Mouse (Mus musculus) testis, postnatal 10 days (tissue): Measurements from ENCODE around the gene Mrvi1.
A peak's percentile ranks its signal among the peaks of the same experiment; 100 is the strongest.

Experiments
- DNase-seq: peaks from one replicate; pipeline ENCODE4 v3.0.0; 2021; ENCODE audit warnings: low spot score

Mrvi1 gene

GRCm38 (mm10) chr7:110893943-110894610 is 88.2 kb downstream of the Mrvi1 start:
- no peak for DNase-seq

DNA sequence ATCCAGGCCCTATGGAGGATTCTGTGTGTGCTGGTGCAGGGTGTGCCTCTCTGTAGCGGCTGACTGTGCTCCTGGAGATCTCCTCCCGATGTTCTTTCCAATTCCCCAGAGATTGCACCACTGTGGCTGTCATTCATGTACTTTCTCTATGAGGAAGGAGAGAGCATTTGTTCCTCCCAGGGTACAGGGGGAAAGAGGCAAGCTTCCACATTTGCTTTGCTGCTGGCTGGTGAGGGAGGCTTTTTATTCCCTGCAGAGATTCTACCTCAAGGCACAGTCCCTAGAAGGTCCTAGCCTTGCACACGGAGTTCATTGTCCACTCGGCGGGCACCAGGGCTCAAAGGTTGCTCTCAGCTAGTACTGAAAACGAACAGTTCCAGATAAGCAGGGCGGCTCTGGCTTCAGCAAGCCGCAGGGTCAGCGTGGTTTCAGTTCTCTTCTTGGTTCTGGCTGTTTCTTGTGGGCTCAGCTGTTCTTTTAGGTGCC is 90.7 kb downstream of the Mrvi1 start:
- DNase-seq: peak; percentile 65

DNA sequence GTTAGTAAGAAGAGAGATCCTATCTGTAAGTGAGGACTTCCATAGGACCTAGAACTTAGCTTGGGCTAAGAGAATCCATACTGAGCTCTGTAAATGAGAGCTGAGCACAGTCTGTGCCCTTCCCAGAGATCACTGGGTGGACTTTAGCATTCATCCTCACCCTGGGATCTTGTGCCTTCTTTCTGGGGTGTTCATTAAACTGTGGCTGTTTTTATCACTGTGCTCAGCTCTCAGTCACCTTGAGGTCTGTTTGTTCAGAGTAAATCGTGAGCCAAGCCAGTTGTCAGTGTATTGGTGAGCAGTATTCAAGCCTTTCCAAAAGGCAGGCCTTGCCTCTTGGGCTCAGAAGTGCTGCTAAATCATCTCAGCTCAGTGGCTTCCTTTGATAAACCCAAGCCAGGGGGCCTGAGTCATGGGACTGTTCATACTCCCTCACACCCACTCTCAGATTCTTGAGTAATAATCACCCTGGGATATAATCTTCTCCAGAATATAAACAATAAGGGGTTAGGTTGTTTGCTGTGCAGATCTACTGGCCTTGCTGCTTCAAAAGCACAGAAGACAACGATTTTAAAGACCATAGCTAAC is 100.4 kb downstream of the Mrvi1 start:
- DNase-seq: no peak

GRCm38 (mm10) chr7:110878028-110878427 is 104.2 kb downstream of the Mrvi1 start:
- no peak for DNase-seq

- DNase-seq: no peak
Measured at GRCm38 (mm10) chr7:110876965-110877364, 105.3 kb downstream of the Mrvi1 start.

DNA sequence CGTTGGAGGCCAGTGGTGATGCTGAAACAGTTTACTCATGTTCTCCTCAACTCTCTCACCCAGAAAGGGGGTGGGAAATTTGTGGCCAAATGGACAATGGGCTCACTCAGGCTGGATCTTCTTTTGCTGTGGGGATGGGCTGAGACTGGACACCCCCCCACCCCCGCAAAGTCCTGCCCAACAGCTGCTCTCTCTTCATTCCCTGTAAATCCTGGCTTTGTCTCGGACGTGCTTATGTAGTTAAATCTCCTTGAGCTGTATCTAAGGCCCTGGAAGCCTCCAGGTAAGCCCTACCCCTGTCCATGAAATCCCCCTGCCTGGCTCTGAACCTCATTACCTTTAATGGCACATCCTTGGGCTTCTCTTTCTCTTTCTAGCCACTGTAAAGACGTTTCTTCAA is 113.5 kb downstream of the Mrvi1 start:
- DNase-seq: no peak

- DNase-seq: no peak
Measured at GRCm38 (mm10) chr7:110867116-110867515, 115.1 kb downstream of the Mrvi1 start.

- no peak for DNase-seq
Measured at GRCm38 (mm10) chr7:110866021-110866420, 116.2 kb downstream of the Mrvi1 start.

GRCm38 (mm10) chr7:110865570-110865969 is 116.7 kb downstream of the Mrvi1 start:
- DNase-seq: no peak

DNA sequence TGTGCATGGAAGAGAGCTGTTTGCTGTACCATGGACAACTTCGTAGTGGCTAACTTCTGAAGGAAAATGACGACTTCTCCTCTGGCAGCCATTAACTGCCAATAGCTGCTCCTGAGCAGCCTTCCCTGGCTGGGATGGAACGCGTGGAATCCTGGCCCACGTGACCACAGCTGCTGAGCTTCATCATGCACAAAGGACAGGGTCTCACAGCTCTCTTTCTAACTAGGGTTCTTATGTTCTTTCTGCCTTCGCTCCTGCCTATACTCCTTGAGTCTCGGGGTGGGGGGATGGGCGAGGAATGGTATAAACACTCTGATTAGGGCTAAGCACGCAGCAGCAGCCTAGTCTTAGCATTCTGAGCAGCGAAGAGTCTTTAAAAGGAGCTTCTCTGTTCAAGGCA is 117.2 kb downstream of the Mrvi1 start:
- DNase-seq: no peak

DNA sequence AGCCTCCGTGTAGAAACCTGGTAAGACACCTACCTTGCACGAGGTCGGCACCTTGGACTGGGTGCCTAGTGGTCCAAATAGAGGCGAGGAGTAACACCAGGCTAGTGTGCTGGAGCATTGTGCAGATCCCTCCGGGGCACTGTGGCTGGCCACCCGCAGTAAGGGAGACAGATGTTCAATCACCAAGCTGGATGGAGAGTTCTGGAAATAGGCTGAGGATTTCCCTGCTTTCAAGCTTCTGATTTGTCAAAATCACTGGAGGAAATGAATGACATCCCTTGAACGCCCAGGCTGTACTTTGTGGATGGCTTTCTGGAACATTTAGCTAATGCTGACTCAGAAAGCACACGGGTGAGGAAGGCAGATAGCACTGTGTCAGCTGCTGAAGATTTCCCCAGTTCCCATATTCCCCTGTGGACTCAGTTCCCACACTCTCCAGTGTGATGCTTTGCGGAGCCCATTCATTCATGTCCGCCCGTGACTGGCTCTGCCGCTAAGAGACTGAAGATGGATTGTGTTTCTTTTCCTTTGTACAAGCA is 119.4 kb downstream of the Mrvi1 start, which contains the start of gene Lyve1:
Lyve1 (minus strand) TSS at position 489 of the 539 bp plus-strand sequence.
- DNase-seq: no peak

DNA sequence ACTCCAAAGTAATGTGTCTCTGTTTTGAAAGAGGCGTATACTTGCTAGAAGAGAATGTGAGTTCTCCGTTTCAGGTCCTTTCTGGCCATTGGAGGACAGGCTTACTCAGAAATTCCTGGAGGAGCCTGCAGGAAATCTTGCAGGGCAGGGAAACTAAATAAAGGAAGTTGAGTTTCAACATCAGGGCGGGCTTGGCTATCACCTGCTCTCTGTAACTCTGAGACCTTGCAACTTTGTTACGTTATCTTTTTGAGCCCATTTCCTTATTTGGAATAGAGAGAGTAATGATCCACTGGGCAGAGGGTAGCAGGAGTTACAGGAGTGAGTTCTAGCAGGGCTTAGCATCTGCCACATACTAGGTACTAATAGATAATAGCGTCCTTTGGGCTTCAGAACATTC is 122.1 kb downstream of the Mrvi1 start:
- no peak for DNase-seq

DNA sequence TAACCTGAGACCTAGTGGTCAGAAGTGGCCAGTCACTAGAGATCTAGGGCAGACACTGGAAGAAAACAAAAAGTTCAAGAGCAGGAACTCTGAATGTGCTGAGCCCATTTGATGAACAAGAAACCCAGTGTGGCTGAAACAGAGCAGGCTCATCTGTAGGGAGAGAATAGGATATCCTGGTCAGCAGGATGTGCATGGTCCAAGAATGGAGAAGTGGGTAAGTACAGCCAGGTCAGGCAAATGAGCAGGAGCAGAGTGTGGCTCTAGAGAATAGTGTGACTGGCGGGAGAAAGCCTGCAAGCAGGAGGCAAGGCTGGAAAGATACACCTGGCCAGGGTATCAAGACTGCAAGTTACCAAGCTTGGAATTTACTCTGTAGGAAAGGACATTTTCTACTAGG is 126.7 kb downstream of the Mrvi1 start:
- DNase-seq: no peak

DNA sequence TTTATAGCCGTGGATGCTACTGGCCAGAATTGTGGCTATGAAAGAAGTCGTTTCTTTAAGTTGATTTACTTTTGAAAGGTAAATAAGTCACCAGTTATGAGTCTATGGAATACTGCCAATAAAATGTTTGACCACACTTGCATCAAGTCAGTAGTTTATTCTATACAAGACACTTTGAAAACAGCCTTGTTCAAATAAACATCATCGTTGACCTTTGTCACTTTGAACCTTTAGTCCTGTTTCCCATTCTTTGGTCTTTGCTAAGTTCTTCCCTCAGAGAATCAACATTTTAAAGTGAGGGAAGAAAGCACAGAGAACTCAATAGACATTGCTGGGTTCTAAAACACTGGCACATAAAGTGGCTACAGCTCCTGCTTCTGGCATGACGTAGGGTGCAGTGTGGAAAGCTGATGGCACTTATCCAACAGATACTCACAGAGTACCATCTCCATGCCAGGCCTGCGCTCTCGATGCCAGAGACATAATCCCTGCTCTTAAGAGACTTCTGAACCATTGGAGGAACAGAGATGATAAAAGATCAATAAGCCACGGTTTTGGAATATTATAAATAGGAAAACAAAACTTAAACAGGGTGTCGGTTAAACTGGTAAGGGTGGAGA is 127.2 kb downstream of the Mrvi1 start:
- DNase-seq: no peak

- no peak for DNase-seq
Measured at GRCm38 (mm10) chr7:110854519-110854918, 127.7 kb downstream of the Mrvi1 start.

DNA sequence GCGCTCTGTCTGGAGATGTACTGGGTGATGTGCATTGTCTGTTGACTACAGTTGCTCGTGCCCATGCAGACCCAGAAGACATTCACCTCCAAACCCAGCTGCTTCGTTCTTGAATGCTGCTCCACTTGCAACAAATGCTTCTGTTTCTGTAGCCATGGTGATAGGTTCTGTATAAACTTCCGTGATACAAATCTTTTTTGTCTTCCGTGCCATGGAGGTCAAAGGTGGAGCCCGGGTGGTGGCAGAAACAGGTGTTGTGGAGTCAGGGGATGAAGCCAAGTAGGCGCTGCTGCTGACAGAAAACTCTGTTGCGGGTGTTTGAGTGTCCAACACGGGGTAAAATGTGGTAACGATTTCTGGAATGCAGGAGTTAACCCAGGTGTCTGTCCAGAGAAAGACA is 128.7 kb downstream of the Mrvi1 start:
- no peak for DNase-seq

DNA sequence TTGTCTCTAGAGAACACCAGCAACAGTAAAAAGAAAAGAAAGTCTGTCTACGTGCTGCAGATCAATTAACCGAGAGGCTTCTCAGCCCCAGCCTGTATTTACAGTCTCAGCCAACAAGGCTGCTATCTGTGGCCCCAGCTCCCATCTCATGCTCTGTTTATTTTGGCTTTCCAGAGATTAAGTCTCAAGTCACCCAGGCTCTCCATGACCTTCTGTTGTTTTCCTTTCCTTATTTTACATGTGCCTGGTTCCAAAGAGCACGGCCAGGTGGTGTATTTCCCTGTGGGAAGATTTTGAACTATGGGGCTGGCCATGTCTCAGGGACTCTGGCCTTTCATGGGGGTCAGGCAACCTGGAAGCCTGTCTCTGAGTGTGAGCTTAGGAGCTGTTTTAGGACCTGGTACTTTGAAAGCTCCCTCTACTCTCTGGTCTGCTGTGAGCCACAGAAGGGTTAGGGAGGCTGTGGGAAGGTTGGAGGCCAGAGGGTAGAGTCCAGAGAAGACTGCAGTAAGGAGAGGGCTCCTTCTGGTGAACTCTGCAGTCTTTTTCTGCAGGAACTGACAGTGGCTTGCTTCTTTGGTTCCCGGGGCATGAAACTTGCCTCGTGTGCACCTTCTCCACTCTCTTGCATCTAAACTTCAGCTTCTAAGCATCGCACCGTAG is 130.6 kb downstream of the Mrvi1 start:
- no peak for DNase-seq

DNA sequence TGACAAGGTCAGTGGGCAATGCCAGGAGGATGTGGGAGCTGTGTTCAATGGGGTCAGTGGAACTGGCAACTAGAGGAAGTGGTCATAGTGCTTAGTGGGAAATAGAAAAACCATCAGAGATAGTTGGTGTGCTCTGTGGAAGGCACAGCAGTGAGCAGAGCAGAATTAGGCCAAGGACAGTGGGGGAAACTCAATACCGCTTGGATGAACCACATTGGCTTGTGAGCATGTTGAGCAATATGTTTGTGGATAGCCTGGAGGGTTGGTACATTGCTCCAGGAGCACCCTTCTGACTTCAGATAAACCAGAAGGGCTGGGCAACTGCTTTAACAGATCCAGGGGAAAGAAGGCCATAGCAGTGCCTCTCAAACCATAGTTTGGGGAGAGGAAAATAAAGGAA is 133.9 kb downstream of the Mrvi1 start:
- no peak for DNase-seq

DNA sequence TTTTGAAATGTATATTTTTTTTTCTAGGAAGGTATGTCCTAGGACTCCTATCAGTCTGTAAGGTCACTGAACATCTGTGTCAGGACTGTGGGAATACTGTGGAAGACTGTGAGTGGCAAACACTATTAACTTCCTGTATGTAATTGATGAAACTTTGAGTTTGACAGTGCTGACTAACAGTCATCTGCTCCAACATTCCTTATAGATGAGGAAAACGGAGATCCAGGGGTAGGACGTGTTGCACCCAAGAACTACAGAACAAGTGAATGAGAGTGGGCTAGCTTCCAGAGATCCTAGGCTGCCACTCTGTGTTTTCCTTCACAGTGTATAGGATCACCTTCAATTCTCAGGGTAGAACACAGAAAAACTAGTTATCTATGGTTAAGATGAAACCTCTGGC is 134.9 kb downstream of the Mrvi1 start:
- no peak for DNase-seq

DNA sequence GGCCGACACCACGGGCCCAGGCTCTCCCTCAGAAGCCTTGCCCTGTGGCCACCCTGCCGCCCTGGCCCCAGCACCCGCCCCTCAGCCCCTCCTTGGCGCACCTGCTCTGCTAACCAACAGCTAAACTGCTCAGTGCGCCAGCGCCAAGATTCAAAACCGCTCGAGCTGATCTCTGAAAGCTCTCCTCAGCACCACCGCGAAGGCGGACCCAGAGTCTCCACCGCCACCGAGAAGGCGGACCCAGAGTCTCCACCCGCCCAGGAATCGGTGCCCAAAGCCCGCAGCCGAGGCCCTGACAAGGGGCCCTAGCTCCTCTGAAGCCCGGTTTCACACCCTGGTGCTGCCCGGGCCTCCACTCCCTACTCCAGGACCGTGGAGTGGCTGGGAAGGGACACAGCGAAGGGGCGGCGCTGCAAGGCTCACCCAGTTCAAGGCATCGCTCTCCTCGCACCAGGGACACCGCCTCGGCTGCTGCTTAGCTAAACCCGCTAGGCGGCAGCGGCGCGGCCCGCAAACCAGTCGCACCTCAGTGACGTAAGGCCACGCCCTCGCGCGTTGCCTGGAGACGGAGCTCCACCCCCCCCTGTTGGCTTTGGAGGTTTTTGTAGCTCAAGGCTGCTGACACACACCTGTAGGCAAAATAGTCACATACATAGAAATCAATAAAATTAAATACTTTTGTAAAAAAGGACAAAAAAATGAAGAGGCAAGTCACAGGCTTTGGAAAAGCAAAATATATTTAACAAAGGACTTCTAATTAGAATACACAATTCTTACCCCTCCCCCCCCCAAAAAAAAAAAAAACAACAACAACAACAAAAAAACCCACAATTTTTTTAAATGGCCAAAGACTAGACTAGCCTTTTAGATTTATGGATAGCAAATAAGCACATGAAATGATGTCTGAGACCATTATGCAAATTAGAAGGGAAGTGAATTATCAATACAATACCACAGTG is 138.1 kb downstream of the Mrvi1 start, which contains the start of gene Rnf141:
Rnf141 (minus strand) TSS at position 542 of the 959 bp plus-strand sequence.
- DNase-seq: peak; percentile 96

DNA sequence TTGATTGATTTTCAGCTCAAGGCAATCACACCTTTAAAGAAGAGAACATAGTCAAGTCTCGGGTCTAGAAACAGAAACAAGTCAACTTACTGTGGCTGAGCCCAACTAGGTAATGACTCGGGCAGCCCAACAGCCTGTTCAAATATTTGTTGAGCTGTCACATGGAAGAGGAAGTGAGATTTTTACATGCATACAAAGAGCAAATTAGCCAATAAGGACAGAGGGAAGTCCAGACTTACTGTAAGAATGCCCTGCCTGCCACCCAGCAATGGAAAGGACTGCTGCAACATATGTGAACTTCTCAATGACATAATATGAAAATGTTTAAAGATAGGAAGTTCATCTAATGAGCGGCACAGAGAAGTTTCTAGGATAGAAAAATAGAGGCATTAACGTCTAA is 141.9 kb downstream of the Mrvi1 start:
- no peak for DNase-seq
